Mouse (Mus musculus) G1E (cell line): ENCODE measurements around the gene Fam136a.

Experiments used
- CTCF ChIP-seq: IDR thresholded peaks from 2 replicates; pipeline ENCODE4 v1.5.1; 2012; ENCODE audit warnings: low read depth, low read length, inconsistent platforms, mixed read lengths
- POLR2AphosphoS5 ChIP-seq: IDR thresholded peaks from 2 replicates; pipeline ENCODE4 v1.6.1; 2012; ENCODE audit warnings: low read depth, low read length, inconsistent platforms; ENCODE audit not compliant: insufficient replicate concordance
- TAL1 ChIP-seq: conservative IDR thresholded peaks from 2 replicates; pipeline ENCODE4 v1.6.1; 2012; ENCODE audit warnings: low read depth, low read length, inconsistent platforms, mixed read lengths

DNA sequence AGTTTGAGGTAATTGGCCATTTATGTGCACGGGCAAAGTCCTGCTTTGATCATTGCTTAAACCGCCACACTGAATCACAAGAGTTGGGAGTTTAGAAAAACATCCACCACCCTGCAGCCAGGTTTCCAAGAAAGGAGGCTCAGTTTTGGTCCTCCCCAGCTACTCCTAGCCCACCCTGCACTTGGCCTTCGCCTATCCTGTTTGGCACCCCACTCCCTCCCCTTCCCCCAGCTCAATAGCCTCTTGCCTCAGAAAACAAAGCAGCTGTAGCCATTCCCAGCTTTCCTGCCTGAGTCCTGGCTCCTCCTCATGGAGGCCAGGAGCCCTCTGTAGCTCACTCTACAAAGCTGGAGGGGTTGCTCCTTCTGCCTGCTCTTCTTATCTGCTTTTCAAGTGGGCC, 37.1 kb upstream of the Fam136a start:
- TF ChIP-seq CTCF = no peak
- no peak for TF ChIP-seq POLR2AphosphoS5
- no peak for TF ChIP-seq TAL1
